Mouse (Mus musculus): Measurements from ENCODE around the gene Ctxn2.
"Not testable (repeated sequence)": the region's sequence is repeated elsewhere in the genome, so short reads cannot be mapped to it uniquely, and the experiment has no call there.

The Ctxn2 gene

GRCm38 (mm10) chr2:125135903-125136811, at the start of gene Ctxn2:
TSS of gene Ctxn2 (plus strand) at chr2:125136692.
- peak; percentile 54 to 87 for DNase-seq (ENCODE audit: low spot score in 2 of 2)

GRCm38 (mm10) chr2:125088757-125089156, 47.7 kb upstream of the Ctxn2 start:
- no peak for DNase-seq (ENCODE audit: low spot score in 2 of 2)

DNA sequence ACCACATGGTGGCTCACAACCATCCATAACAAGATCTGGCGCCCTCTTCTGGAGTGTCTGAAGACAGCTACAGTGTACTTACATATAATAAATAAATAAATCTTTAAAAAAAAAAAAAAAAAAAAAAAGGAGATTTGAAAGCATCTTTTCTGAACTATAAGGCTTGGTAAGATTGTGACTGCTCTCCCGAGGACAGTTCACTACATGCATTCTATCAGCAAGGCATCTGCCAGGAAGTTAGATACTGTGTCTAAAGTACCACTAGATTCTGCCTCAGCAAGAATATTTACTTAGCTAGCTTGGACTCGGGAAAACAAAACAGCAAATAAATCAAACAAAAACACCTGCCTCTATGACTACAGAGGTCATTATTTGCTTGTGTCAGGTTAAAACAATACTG, 44.4 kb upstream of the Ctxn2 start:
- DNase-seq (ENCODE audit: low spot score in 2 of 2) = not testable (repeated sequence)

GRCm38 (mm10) chr2:125104491-125104890, 32.0 kb upstream of the Ctxn2 start:
- DNase-seq (ENCODE audit: low spot score in 2 of 2) = not testable (repeated sequence)

- DNase-seq (ENCODE audit: low spot score in 2 of 2) = not testable (repeated sequence)
These were observed 30.0 kb upstream of the Ctxn2 start for GRCm38 (mm10) chr2:125106536-125106935.

- DNase-seq (ENCODE audit: low spot score in 2 of 2) = no peak
These were observed 16.9 kb upstream of the Ctxn2 start for GRCm38 (mm10) chr2:125119381-125120110.

- DNase-seq (ENCODE audit: low spot score in 2 of 2) = no peak
These were observed 14.2 kb upstream of the Ctxn2 start for GRCm38 (mm10) chr2:125122288-125122623.

DNA sequence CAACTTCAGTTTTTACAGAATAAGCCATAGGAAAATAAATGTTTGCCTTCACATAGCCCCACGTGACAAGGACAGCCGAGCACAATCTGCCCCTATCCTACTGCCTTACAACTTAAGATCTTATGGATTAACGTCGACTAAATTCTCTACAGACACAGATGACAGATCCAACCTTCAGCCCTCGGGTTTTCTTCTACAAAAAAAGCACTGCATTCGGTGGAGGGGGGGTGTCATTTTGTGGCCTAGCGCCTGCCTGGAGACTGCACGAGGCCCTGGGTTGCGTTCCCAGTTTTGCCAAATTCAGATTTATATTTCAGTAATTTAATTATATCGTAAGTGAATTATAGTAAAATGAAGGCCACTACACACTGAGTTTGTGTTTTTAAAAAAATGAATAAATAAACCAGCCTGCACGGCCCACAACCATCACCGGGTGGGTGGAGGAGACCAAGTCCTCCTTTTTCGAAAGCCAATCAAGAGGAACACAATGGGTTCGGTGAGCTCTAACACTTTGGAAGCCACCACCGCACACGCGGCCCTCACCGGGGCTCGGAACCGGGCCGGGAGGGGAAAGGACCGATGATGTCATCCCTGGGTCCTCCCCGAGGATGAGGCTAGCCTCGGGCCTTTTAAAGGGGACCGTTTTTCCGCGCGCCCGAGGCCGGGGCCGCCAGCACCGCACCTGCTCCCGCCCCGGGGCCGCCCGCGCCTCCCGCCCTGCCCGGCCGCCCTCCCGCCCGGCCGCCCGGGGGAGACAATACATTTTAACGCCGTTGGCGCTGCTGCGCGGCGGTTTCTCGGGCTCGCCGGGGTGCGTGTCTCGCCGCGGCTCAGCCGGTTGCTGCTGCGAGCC, 13.6 kb upstream of the Ctxn2 start:
- peak; percentile 24 to 36 for DNase-seq (ENCODE audit: low spot score in 2 of 2)

- peak; percentile 78 to 90 for DNase-seq (ENCODE audit: low spot score in 2 of 2)
These were observed 13.0 kb upstream of the Ctxn2 start, which contains the start of gene Myef2 for GRCm38 (mm10) chr2:125123477-125123852. TSS of gene Myef2 (minus strand) at chr2:125123661.

DNA sequence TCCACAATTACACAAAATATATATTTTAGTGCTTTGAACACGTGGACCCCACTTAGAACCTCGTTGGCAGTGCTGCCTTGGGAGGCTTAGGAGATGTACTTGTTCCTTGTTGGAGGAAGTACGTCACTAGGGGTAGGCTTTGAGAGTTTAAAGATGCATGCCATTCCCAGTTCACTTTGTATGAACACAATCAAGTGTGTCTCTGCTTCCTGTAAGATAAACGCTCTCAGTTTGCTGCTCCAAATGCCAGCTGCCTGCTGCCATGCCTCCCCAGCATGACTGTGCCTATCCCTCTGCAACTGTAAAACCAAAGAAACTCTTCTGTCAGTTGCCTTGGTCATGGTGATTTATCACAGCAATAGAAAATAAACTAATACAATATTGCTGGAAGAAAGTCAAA, 10.7 kb upstream of the Ctxn2 start:
- DNase-seq (ENCODE audit: low spot score in 2 of 2) = no peak

- no peak for DNase-seq (ENCODE audit: low spot score in 2 of 2)
These were observed 9.7 kb upstream of the Ctxn2 start for GRCm38 (mm10) chr2:125126792-125127191.

- no peak for DNase-seq (ENCODE audit: low spot score in 2 of 2)
These were observed 2.4 kb upstream of the Ctxn2 start for GRCm38 (mm10) chr2:125134113-125134512.

DNA sequence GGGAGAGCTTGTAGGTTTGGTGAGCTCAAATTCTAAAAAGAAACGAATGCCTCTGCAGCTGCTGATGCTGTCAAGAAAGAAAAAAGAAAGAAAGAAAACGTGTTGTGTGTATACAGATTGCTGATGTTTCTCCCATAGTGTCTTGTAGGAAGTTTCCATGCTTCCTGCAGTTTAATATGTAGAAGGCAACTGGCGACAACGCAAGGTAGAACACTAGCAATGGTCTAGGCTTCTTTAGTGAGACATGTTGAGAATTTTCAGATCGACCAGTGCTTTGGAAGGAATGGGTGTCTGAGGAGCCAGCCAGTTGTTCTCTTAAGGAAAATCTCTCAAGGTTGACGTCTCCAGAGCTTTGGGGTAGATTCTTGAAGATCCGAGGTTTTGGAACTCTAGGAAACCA, 354 bp downstream of the Ctxn2 start:
- no peak for DNase-seq (ENCODE audit: low spot score in 2 of 2)

- DNase-seq (ENCODE audit: low spot score in 2 of 2) = no peak
These were observed 5.8 kb downstream of the Ctxn2 start for GRCm38 (mm10) chr2:125142336-125142735.

DNA sequence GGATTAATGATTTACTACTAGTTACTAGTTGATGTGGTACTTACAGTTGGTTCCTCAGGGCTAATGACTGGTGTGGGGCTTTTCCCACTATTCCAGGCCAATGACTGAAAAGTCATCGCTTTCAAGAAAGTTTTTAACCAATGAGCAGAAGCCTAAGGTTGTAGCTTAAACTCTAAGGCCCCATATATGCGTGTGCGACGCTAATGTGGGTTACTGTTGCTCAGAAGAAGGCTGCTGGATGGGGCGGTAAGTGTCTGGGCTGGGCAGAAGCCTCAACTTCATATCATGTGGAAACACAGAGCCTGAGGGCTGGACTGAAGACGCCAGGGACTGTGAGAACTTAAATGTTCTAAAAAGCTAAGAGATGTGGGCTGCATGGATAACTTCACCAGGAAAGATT, 15.9 kb downstream of the Ctxn2 start, which contains the start of gene Slc12a1:
TSS of gene Slc12a1 (plus strand) at position 118 of the 400 bp plus-strand sequence.
- no peak for DNase-seq (ENCODE audit: low spot score in 2 of 2)

DNA sequence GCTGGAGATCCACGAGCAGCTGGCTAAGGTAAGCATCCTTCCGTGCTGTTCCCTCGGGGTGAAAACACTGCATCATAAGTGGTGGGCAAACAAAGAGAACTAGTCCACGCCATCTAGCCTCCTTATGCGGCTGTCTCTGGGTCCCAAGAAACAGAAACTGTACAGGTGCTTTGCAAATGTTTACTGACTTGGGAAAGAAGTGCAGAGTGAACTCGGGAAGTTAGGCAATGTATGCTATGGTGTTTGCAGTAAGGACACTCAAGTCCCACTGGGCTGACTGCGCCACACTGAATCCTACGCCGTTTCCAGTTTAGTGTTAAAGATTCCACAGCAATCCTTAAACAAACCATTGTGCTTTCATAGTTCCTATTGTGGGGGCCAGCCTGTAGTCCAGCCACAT, 17.8 kb downstream of the Ctxn2 start:
- no peak for DNase-seq (ENCODE audit: low spot score in 2 of 2)

- DNase-seq (ENCODE audit: low spot score in 2 of 2) = no peak
These were observed 19.0 kb downstream of the Ctxn2 start for GRCm38 (mm10) chr2:125155504-125155903.

GRCm38 (mm10) chr2:125162012-125162470, 25.5 kb downstream of the Ctxn2 start:
- no peak for DNase-seq (ENCODE audit: low spot score in 2 of 2)

- no peak for DNase-seq (ENCODE audit: low spot score in 2 of 2)
These were observed 41.8 kb downstream of the Ctxn2 start for GRCm38 (mm10) chr2:125178225-125178798.

- DNase-seq (ENCODE audit: low spot score in 2 of 2) = no peak
These were observed 51.4 kb downstream of the Ctxn2 start for GRCm38 (mm10) chr2:125187904-125188303.

DNA sequence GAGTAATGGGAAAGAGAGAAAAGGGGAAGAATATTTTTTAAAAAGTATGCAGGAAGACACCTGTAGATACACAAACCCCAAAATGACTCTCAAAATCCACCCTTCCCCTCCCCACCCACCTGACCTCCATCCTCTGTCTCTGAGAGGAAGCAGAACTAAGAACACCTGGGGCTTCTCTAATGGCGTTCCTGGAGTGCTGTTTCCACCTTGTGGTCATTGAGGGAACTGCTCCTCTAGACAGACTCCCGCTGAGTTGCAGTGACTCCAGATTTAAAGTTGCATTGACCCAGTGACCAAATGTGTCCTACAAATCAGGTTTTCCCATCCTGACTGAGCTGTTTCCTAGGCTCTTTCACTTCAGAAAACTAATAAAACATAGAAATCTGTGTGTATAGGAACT, 52.7 kb downstream of the Ctxn2 start:
- DNase-seq (ENCODE audit: low spot score in 2 of 2) = peak; percentile 33 to 60

Data from thymus, postnatal 10 days (tissue).